Mouse (Mus musculus) cerebellum, adult 2 months (tissue): Measurements from ENCODE around the gene Ccna2.
A peak's percentile ranks its signal among the peaks of the same experiment; 100 is the strongest.

ENCODE experiments used
- CTCF ChIP-seq: fragments of 200-500 bp; IDR thresholded peaks from 2 replicates; pipeline ENCODE4 v1.5.1; 2011; ENCODE audit warnings: low read depth, mild to moderate bottlenecking, control low read depth, low read length, moderate library complexity, borderline replicate concordance; ENCODE audit not compliant: insufficient read depth
- POLR2A ChIP-seq: fragments of 200-500 bp; IDR thresholded peaks from 2 replicates; pipeline ENCODE4 v1.6.1; 2011; ENCODE audit warnings: low read length, control low read depth, borderline replicate concordance; ENCODE audit not compliant: insufficient read depth

- TF ChIP-seq CTCF (peak; percentile 61), POLR2A (peak; percentile 71; the same call in 1 of the 2 replicates)
Measured at GRCm38 (mm10) chr3:36571827-36572378, at the start of gene Ccna2.
